Mouse (Mus musculus): Measurements from ENCODE around the gene Abcf2. TPM values are rescaled to one million over a fixed set of nuclear protein-coding genes. Genes with fewer than 3 reads are reported as not detected.

Gene Abcf2
- total and polyA plus RNA-seq, 2 experiments from 2014 or later, result 49.6 to 56.0 TPM

GRCm38 (mm10) chr5:24537618-24538017 is 39.6 kb downstream of the Abcf2 start:
- H3K27ac ChIP-seq (ENCODE audit: low read depth), result no peak overlapping the region
- no peak for TF ChIP-seq CTCF (IDR thresholded peaks at IDR 0.05; ENCODE audit: low read depth)
- no peak for TF ChIP-seq EP300 (IDR thresholded peaks at IDR 0.05; ENCODE audit: low read depth)
- WGBS, result 59% methylated on average over 16 of the region's 16 CpGs
- H3K4me2 ChIP-seq (ENCODE audit: low read depth, low read length), result no peak overlapping the region
- H3K36me3 ChIP-seq (replicated peaks; ENCODE audit: control insufficient read depth, insufficient read depth, low read length), result peaks cover 9% of the 10 kb centered on the region; the same call in 1 of the 2 replicates
- H3K4me1 ChIP-seq (ENCODE audit: control insufficient read depth, insufficient read depth), result peaks cover 27% of the 10 kb centered on the region
- no peak overlapping the region for H3K9ac ChIP-seq (replicated peaks; ENCODE audit: low read depth, low read length)
- H3K9me3 ChIP-seq (replicated peaks; ENCODE audit: control insufficient read depth, low read length), result no peaks in the 10 kb centered on the region
- H3K4me3 ChIP-seq (ENCODE audit: low read depth, low read length), result no peak overlapping the region
- ATAC-seq (ENCODE audit: insufficient read depth, low read depth), result no peak
- peak; percentile 12 for DNase-seq (ENCODE audit: low spot score)
- H3K27me3 ChIP-seq (ENCODE audit: control insufficient read depth, insufficient read depth, low read length), result no peaks in the 10 kb centered on the region; the same call in 1 of the 2 replicates

- no peak overlapping the region for H3K4me3 ChIP-seq (ENCODE audit: low read depth, low read length)
- 75% methylated on average over 5 of the region's 5 CpGs for WGBS
- no peak for ATAC-seq (ENCODE audit: insufficient read depth, low read depth)
Measured at GRCm38 (mm10) chr5:24536511-24536910, 40.8 kb downstream of the Abcf2 start.

GRCm38 (mm10) chr5:24535731-24536130 is 41.5 kb downstream of the Abcf2 start:
- TF ChIP-seq CTCF (IDR thresholded peaks at IDR 0.05; ENCODE audit: low read depth) (no peak), EP300 (IDR thresholded peaks at IDR 0.05; ENCODE audit: low read depth) (no peak)
- no peaks in the 10 kb centered on the region for H3K9me3 ChIP-seq (replicated peaks; ENCODE audit: control insufficient read depth, low read length)
- peaks cover 12% of the 10 kb centered on the region; the same call in 1 of the 2 replicates for H3K36me3 ChIP-seq (replicated peaks; ENCODE audit: control insufficient read depth, insufficient read depth, low read length)
- H3K4me3 ChIP-seq (ENCODE audit: low read depth, low read length), result no peak overlapping the region
- no peak overlapping the region for H3K9ac ChIP-seq (replicated peaks; ENCODE audit: low read depth, low read length)
- DNase-seq (ENCODE audit: low spot score) (no peak), ATAC-seq (ENCODE audit: insufficient read depth, low read depth) (no peak)
- peaks cover 18% of the 10 kb centered on the region for H3K4me1 ChIP-seq (ENCODE audit: control insufficient read depth, insufficient read depth)
- H3K4me2 ChIP-seq (ENCODE audit: low read depth, low read length), result no peak overlapping the region
- H3K27me3 ChIP-seq (ENCODE audit: control insufficient read depth, insufficient read depth, low read length), result peaks cover 9% of the 10 kb centered on the region; the same call in 1 of the 2 replicates
- no peak overlapping the region for H3K27ac ChIP-seq (ENCODE audit: low read depth)
- WGBS, result 85% methylated on average over 3 of the region's 3 CpGs

More at GRCm38 (mm10) chr5:24536511-24536910, 40.8 kb downstream of the Abcf2 start:
- Histone ChIP-seq H3K4me1 (ENCODE audit: control insufficient read depth, insufficient read depth) (peaks cover 25% of the 10 kb centered on the region), H3K36me3 (replicated peaks; ENCODE audit: control insufficient read depth, insufficient read depth, low read length) (peaks cover 12% of the 10 kb centered on the region; the same call in 1 of the 2 replicates), H3K4me2 (ENCODE audit: low read depth, low read length) (no peak overlapping the region), H3K27me3 (ENCODE audit: control insufficient read depth, insufficient read depth, low read length) (peaks cover 1% of the 10 kb centered on the region; the same call in 1 of the 2 replicates), H3K9ac (replicated peaks; ENCODE audit: low read depth, low read length) (no peak overlapping the region), H3K27ac (ENCODE audit: low read depth) (no peak overlapping the region), H3K9me3 (replicated peaks; ENCODE audit: control insufficient read depth, low read length) (no peaks in the 10 kb centered on the region)
- TF ChIP-seq EP300 (IDR thresholded peaks at IDR 0.05; ENCODE audit: low read depth) (no peak), CTCF (IDR thresholded peaks at IDR 0.05; ENCODE audit: low read depth) (no peak)
- DNase-seq (ENCODE audit: low spot score), result no peak

GRCm38 (mm10) chr5:24534292-24534691 is 43.0 kb downstream of the Abcf2 start:
- Histone ChIP-seq H3K4me1 (ENCODE audit: control insufficient read depth, insufficient read depth) (0 out of 2 replicates have a peak, but pooled peaks cover 3% of the 10 kb centered on the region), H3K4me3 (ENCODE audit: low read depth, low read length) (no peak overlapping the region), H3K9ac (replicated peaks; ENCODE audit: low read depth, low read length) (no peak overlapping the region), H3K4me2 (ENCODE audit: low read depth, low read length) (no peak overlapping the region), H3K27me3 (ENCODE audit: control insufficient read depth, insufficient read depth, low read length) (peaks cover 16% of the 10 kb centered on the region), H3K36me3 (replicated peaks; ENCODE audit: control insufficient read depth, insufficient read depth, low read length) (peaks cover 12% of the 10 kb centered on the region; the same call in 1 of the 2 replicates), H3K27ac (ENCODE audit: low read depth) (no peak overlapping the region), H3K9me3 (replicated peaks; ENCODE audit: control insufficient read depth, low read length) (no peaks in the 10 kb centered on the region)
- no peak for ATAC-seq (ENCODE audit: insufficient read depth, low read depth)
- TF ChIP-seq CTCF (IDR thresholded peaks at IDR 0.05; ENCODE audit: low read depth) (peak; percentile 29), EP300 (IDR thresholded peaks at IDR 0.05; ENCODE audit: low read depth) (no peak)
- DNase-seq (ENCODE audit: low spot score), result no peak
- WGBS, result 48% methylated on average over 5 of the region's 5 CpGs

GRCm38 (mm10) chr5:24533391-24533790 is 43.9 kb downstream of the Abcf2 start:
- Histone ChIP-seq H3K4me1 (ENCODE audit: control insufficient read depth, insufficient read depth) (no peaks in the 10 kb centered on the region), H3K36me3 (replicated peaks; ENCODE audit: control insufficient read depth, insufficient read depth, low read length) (peaks cover 12% of the 10 kb centered on the region; the same call in 1 of the 2 replicates), H3K9ac (replicated peaks; ENCODE audit: low read depth, low read length) (no peak overlapping the region), H3K9me3 (replicated peaks; ENCODE audit: control insufficient read depth, low read length) (no peaks in the 10 kb centered on the region), H3K27me3 (ENCODE audit: control insufficient read depth, insufficient read depth, low read length) (peaks cover 25% of the 10 kb centered on the region), H3K27ac (ENCODE audit: low read depth) (no peak overlapping the region), H3K4me2 (ENCODE audit: low read depth, low read length) (no peak overlapping the region), H3K4me3 (ENCODE audit: low read depth, low read length) (no peak overlapping the region)
- DNase-seq (ENCODE audit: low spot score) (no peak), ATAC-seq (ENCODE audit: insufficient read depth, low read depth) (no peak)
- TF ChIP-seq CTCF (IDR thresholded peaks at IDR 0.05; ENCODE audit: low read depth) (no peak), EP300 (IDR thresholded peaks at IDR 0.05; ENCODE audit: low read depth) (no peak)
- WGBS, result 69% methylated on average over 11 of the region's 11 CpGs

Measured in heart, postnatal 0 days (tissue).